ENCODE assay signal across 8 mouse cellular contexts in the genomic region with DNA sequence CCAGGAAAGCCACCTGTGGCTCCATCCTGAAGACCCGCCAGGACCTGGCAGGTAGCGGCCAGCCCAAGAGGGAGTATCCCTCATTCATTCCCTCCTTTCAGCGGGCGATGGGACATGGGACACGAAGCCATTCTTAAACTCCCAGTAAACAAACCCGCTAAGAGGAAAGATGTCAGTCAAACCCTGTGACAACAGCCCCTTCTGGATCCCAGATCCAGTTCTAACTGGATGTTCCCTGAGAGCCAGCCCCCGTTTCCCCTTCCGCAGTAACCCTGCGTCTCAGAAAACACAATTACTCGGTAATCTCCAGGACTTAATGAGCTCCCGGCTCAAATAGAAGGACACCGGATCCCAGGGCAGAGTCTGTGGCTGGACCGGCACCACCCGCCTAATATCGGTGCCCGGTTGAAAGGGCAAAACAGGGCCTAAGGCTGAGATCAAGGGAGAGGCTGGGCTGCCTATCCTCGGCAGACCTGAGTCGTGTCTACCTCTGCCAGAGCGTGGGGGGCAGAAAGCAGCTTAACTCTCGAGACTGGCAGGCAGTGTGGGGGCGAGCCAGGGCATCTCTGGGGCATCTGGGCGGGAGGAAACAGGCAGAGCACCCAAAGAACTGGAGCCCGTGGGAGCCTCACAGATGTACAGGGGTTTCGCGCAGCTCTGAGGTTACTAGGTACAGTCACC. TPM values are rescaled to one million over a fixed set of nuclear protein-coding genes. Genes with fewer than 3 reads are reported as not detected.
DNase-seq lines count a peak whose midpoint lies in the region; TF ChIP-seq lines count a peak whose summit lies in the region.

No protein-coding gene starts in this region.

- peaks cover 22% of the 10 kb centered on the region for H3K4me1 ChIP-seq in brown adipose tissue, adult 24 weeks (ENCODE audit: control insufficient read depth, insufficient read depth, insufficient read length, low read length)
- peaks cover 10% of the 10 kb centered on the region for H3K4me1 ChIP-seq in heart, adult 2 months (ENCODE audit: control insufficient read depth, insufficient read depth, low read length)

- no peaks in the 10 kb centered on the region for H3K27me3 ChIP-seq in heart, adult 2 months (ENCODE audit: control insufficient read depth, insufficient read depth, low read length)

- 12% methylated on average over 25 of the region's 25 CpGs for WGBS in heart, adult 2 months

- intact Hi-C loops in heart, adult 2 months (cut with DNase I), result loop anchor here (2.0 to 5.0 kb wide), 3 partner anchors 21 to 68 kb away; no protein-coding TSS in a partner anchor

- peak; percentile 52; the same call in 1 of the 2 replicates for TF ChIP-seq POLR2A in heart, adult 2 months (IDR thresholded peaks at IDR 0.05; ENCODE audit: insufficient read depth, low read depth, low read length)

- TF ChIP-seq EP300 in heart, adult 2 months (IDR thresholded peaks at IDR 0.05; ENCODE audit: insufficient read depth, low read depth, low read length), result no peak

- H3K4me3 ChIP-seq in brown adipose tissue, adult 24 weeks (ENCODE audit: insufficient read depth, low read depth, low read length), result peak overlapping the region; percentile 94
- peak overlapping the region; percentile 75 for H3K4me3 ChIP-seq in heart, adult 2 months

- no peaks in the 10 kb centered on the region for H3K36me3 ChIP-seq in heart, adult 2 months (ENCODE audit: control insufficient read depth, insufficient read depth, low read length)

- no peak for TF ChIP-seq CTCF in heart, adult 2 months (IDR thresholded peaks at IDR 0.05)

- H3K79me2 ChIP-seq in heart, adult 2 months (replicated peaks; ENCODE audit: control insufficient read depth, insufficient read depth, low read length), result no peaks in the 10 kb centered on the region

- DNase-seq in cerebellum, postnatal 25 days, result peak; percentile 13 to 14
- DNase-seq in cerebellum, adult 18-20 months, result no peak
- DNase-seq in heart, adult 2 months, result peak in 1 of 2 experiments; percentile 54
- peak; percentile 18 to 40 for DNase-seq in kidney, postnatal 36 days
- peak; percentile 55 for DNase-seq in lung, postnatal 10 days
- peak; percentile 23 for DNase-seq in right cerebral cortex, postnatal 25 days
- no peak for DNase-seq in urinary bladder, adult 2 months (ENCODE audit: low spot score)

- peak overlapping the region; percentile 79 for H3K9ac ChIP-seq in heart, adult 2 months (ENCODE audit: low read depth, low read length)

- peak overlapping the region; percentile 85 for H3K27ac ChIP-seq in brown adipose tissue, adult 24 weeks (replicated peaks; ENCODE audit: low read depth, low read length)
- H3K27ac ChIP-seq in heart, adult 2 months, result peak overlapping the region; percentile 89

RNA-seq across cellular contexts. Expression of a gene that starts 0.9 kb away (rescaled TPM):
- 18.6 and 30.7 TPM in 2 replicates for polyA plus RNA-seq in brown adipose tissue, adult 24 weeks (2012; ENCODE audit: insufficient read depth, insufficient read length, missing spikeins)
- total RNA-seq in heart, adult 2 months (2021), result 10 to 100 TPM; 23.6 to 27.8 TPM
- polyA plus RNA-seq in heart, adult 2 months (2012; rRNA removed), result 55.5 and 77.5 TPM in 2 replicates
- 75.6 and 92.2 TPM in 2 replicates for polyA plus RNA-seq in urinary bladder, adult 2 months (2012; rRNA removed)

RNA-seq across cellular contexts. Expression of a gene that starts 49.1 kb away (rescaled TPM):
- polyA plus RNA-seq in brown adipose tissue, adult 24 weeks (2012; ENCODE audit: insufficient read depth, insufficient read length, missing spikeins), result not detected in 2 replicates
- total RNA-seq in heart, adult 2 months (2021), result under 1 TPM in 1 of 2 experiments, not detected in 1; 0.21 TPM
- 0.12 and 0.23 TPM in 2 replicates for polyA plus RNA-seq in heart, adult 2 months (2012; rRNA removed)
- 0.29 and 0.40 TPM in 2 replicates for polyA plus RNA-seq in urinary bladder, adult 2 months (2012; rRNA removed)

RNA-seq across cellular contexts. Expression of a gene that starts 50.0 kb away (rescaled TPM):
- 692 and 1,079 TPM in 2 replicates for polyA plus RNA-seq in brown adipose tissue, adult 24 weeks (2012; ENCODE audit: insufficient read depth, insufficient read length, missing spikeins)
- total RNA-seq in heart, adult 2 months (2021), result 1,000 to 10,000 TPM in 1 of 2 experiments, 100 to 1,000 TPM in 1; 894 to 1,473 TPM
- 664 and 1,033 TPM in 2 replicates for polyA plus RNA-seq in heart, adult 2 months (2012; rRNA removed)
- polyA plus RNA-seq in urinary bladder, adult 2 months (2012; rRNA removed), result 740 and 949 TPM in 2 replicates

Comparison
In these comparisons a context has a peak if more than half of its experiments do, and no peak if none do; other contexts are left out.
1. DNase-seq: peak in cerebellum, postnatal 25 days (2 of 2), kidney, postnatal 36 days (2 of 2), lung, postnatal 10 days (single experiment) and right cerebral cortex, postnatal 25 days (single experiment); none in cerebellum, adult 18-20 months (0 of 2) and urinary bladder, adult 2 months (single experiment).